Mouse (Mus musculus): Measurements from ENCODE around the gene Pgr.

Pgr gene

DNA sequence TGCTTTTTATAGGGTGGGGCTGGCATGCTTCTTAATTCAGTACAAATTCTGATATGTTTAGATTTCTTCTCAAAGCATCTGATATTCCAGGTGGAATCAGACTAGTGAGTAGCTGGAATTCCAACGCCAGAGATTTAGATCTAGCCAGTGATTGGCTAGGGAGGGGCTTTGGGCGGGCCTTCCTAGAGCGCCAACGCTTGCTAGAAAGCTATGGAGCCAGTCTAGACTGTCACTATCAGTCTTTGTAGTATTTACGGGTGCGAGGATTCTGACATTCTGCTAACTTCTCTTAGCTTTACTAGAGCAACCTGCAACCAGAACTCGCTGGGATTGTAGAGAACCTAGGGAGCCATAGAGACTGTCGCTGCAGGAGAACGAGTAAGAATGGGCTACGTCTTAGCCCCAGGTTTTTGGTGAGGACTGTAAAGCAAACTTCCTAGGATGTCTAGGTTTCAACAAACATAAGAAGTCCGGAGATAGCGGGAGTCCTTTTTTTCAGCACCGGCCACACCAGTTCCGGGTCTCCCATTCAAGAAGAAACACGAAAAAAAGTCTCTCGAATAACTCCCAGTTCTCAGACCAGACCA lies at the start of gene Pgr:
Gene Pgr, plus strand, starts transcription at position 218 of the 587 bp plus-strand sequence.
- peak; percentile 21 to 30 for DNase-seq

DNA sequence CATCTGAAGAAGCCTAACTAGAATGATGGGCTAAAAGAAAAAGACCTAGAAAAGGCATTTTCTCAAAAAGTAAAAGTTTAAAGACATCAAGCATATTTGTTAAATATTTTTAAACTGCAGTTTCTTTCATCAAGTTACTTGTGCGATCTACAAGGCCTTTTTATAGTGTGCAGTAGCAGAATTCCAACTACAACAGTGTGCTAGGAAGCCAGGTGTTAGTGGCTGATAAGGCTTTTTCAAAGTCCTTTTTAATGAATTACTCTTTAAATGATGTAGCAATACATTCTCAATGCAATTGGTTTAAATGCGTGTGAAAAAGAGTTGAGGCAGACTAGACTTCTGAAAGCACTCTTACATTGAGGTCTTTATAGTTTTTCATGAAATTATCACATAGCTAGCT lies 42.2 kb upstream of the Pgr start:
- DNase-seq = no peak

DNA sequence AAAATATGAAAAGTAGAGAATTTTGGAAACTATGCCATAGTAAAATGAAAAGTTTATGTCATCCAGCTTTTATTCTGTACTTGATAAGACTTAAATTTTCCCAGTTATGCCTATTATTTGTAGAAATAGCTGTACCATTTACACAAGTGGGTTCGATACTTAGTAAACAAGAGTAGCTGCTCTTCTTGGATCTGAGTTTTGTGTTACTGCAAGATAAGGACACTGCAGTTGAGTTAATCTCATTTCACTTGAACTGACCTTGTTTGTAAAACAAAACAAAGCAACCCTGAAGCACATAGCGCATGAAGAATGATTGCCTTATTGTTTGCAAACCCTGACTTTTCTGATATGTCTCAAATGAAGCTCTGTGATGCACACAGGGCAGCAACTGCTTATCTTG lies 31.1 kb upstream of the Pgr start:
- no peak for DNase-seq

DNA sequence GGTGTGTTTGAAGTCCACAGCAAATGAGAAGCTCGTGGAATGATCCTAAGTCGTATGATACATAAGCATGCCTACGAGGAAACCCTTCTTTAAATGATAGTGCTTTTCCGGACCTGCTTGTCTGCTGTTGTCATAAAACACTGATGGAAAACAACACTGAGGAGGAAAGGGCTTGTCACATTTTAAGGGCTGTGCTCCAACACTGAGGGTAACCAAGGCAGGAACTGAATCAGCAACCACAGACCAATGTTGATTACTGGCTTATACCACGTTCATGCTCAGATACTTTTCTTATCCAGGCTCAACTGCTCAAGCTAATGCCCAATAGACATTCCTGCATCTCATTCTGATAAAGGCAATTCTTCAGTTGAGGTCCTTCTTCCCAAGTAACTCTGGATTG lies 4.4 kb upstream of the Pgr start:
- DNase-seq = no peak

DNA sequence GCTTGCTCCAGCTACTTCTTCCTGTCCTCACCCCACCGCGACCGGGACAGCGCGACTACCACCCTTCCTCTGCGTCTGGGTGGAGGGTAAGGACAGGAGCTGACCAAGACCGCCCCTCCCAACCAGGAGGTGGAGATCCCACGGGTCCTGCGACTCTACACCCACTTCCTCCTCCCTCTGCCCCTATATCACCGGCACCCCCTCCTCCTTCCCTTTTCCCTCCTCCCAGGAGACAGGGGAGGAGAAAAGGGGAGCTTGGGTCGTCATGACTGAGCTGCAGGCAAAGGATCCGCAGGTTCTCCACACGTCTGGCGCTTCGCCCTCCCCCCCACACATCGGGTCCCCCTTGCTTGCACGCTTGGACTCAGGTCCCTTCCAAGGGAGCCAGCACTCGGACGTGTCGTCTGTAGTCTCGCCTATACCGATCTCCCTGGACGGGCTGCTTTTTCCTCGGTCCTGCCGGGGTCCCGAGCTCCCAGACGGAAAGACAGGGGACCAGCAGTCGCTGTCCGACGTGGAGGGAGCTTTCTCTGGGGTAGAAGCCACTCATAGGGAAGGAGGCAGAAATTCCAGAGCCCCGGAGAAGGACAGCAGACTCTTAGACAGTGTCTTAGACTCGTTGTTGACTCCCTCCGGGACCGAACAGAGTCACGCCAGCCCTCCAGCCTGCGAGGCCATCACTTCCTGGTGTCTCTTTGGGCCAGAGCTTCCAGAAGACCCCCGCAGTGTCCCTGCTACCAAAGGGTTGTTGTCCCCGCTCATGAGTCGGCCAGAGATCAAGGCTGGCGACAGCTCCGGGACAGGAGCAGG lies 775 bp downstream of the Pgr start:
- DNase-seq = peak; percentile 49 to 50

DNA sequence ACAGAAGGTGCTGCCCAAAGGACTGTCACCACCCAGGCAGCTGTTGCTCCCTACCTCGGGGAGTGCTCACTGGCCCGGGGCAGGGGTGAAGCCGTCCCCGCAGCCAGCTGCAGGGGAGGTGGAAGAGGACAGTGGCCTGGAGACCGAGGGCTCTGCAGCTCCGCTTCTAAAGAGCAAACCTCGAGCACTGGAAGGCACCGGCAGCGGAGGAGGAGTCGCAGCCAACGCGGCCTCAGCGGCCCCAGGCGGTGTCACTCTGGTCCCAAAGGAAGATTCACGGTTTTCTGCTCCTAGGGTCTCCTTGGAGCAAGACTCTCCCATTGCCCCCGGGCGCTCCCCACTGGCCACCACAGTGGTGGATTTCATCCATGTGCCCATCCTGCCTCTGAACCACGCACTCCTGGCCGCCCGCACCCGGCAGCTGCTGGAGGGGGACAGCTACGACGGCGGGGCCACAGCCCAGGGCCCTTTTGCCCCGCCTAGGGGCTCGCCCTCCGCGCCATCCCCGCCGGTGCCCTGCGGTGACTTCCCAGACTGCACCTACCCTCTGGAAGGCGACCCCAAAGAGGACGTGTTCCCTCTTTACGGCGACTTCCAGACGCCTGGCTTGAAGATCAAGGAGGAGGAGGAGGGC lies 1.5 kb downstream of the Pgr start:
- DNase-seq = peak in 1 of 2 experiments; percentile 34

DNA sequence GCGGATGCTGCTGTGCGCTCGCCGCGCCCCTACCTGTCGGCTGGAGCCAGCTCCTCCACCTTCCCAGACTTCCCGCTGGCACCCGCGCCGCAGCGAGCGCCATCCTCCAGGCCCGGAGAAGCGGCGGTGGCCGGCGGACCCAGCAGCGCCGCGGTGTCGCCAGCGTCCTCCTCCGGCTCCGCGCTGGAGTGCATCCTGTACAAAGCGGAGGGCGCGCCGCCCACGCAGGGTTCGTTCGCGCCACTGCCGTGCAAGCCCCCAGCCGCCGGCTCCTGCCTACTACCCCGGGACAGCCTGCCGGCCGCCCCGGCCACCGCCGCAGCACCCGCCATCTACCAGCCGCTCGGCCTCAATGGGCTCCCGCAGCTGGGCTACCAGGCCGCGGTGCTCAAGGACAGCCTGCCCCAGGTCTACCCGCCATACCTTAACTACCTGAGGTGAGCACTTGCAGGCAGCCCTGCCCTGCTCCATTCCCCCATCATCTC lies 2.1 kb downstream of the Pgr start:
- peak in 1 of 2 experiments; percentile 44 for DNase-seq

DNA sequence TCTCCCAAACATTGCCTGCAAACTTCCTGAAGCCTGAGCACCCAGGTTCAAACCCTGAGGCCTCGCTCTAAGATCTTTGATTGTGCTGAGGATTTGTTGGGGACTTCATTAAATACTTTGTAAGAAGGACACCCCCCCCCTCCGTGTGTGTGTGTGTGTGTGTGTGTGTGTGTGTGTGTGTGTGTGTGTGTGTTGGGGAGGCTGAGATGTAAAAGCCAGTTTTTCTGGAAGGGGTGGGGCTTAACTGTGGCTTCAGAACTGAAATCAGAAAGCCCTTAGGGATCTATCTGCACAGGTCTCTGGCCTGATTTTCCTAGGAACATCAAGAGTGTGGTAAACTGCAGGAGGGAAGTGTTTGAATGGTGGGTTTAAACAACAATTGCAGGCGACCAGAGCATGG lies 2.6 kb downstream of the Pgr start:
- DNase-seq = no peak

DNA sequence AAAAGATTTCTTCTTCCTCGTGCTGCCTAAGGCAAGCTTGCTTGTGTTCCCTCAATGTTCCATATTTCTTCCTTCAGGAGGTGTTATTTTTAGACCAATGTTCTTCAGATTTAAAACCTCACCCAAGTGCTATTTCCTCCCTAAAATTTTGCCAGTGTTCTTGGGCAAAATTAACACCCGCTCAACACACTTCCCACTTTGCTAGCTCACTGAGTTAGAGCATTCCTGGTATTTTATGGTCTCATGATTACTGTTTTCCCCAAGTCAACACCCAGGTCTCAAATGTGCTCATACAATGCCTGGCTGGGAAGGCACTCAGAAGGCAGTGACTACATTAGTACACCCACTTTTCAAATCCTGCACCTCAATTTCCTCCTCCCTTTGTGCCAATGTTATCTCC lies 27.9 kb downstream of the Pgr start:
- DNase-seq = no peak

DNA sequence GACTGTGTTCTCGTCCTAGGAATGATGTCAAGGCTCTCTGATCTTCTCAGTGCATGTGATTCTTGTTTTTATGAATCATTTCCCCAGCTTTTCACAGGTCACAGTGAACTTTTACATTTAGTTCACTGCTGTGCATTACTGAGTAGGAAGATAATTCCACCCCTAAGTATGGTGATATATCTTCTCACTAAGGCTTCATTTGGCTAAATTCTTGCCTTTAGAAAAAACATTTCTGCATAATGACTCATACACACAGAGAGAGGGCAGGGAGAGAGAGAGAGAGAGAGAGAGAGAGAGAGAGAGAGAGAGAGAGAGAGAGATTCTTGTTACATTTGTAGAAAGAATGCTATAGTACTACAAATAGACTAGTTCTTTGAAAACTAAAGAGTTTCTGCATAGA lies 38.1 kb downstream of the Pgr start:
- no peak for DNase-seq

DNA sequence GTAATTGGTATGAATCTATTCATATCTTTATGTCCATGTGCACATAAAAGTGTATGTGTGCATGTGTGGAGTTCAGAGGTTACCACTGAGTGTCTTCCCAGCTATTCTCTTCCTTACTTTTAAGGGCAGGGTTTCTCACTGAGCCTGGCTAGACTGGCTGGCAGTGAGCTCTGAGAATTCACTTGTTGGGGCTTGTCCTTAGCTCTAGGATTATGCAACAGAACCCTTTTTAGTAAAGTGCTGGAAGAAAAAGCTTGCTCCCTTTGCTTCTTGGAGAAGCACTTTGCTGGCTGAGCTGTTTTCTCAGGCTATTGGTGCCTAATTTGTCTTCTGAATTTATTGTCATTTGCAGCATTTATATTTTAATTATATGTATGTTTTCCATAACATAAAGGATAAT lies 53.7 kb downstream of the Pgr start:
- DNase-seq = no peak

DNA sequence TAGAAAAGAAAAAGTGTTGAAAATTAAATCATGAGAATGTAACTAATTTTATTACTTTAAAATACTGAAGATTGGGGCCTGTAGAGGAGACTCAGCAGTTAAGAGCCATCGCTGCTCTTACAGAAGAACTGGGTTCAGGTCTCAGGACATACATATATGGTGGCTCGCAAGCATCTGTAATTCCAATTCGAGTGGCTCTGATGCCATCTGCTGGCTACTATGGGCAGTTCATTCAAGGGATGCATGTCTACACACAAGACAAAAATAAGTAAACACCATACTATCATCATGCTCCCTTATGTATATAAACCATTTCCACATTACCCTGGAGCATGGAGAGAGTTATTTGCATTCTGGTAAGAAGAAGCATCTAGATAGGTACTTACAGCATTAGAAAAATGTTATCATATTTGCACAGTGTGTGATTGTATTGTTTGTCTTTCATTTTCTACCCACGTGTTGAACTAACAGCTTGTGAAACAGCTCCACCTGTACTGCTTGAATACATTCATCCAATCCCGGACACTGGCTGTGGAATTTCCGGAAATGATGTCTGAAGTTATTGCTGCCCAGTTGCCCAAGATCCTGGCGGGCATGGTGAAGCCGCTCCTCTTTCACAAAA lies 65.0 kb downstream of the Pgr start:
- DNase-seq = peak; percentile 29 to 67

DNA sequence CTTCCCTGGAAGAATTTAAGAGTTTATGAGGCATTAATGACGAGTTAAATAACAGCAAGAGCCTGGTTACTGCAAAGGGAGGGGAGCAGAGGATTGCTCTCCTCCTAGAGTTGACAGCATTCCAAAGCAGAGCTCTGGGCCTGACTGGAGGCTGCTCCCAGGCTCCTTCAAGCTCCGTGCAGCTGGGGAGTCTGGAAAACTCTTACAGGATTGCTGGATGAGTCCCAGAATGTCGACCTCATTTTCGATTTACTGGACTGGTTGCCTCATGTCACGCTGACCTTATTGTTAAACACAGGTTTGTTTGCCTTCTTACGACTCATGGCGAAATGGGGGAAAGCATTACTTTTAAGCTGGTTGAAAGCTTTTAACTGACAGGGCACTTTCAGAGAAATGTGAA lies 70.6 kb downstream of the Pgr start:
- DNase-seq = no peak

DNA sequence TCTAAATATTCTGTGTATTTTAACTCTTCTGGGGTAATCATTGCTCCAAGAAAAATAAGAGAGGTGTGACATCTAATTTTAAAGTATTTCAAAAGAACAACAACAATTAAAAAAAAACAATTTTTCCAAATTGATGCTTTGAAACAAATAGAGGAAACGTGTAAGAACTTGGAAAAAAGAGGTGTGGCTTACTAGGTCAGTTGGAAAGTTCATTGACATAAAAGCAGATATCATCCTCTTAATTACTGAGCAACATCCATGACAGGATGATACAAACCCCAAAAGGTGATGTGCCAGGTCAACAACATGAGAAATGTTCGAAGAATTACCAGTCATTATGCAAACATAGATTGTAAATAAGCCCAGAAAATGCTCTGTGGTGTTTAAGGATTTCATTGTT lies 71.9 kb downstream of the Pgr start, which contains the start of gene Gm16485:
Gene Gm16485, plus strand, starts transcription at position 301 of the 400 bp plus-strand sequence.
- no peak for DNase-seq

DNA sequence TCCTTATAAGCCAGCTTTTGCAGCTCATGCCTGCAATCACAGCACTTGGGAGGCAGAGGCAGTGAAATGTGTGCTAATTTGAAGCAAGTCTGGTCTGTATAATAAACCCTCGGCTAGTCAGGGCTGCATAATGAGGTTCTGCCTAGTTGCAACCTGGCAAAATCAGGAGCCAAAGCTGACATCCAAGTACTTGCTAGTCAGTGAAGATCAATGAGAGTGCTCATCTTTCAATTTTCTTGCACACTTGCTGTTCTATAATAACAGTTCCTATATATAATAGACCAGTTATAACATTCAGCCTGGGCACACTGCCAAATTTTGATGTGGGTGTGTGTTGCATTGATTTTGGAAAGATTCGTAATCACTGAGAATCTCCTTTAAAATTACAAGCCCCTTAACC lies 78.1 kb downstream of the Pgr start:
- DNase-seq = no peak

DNA sequence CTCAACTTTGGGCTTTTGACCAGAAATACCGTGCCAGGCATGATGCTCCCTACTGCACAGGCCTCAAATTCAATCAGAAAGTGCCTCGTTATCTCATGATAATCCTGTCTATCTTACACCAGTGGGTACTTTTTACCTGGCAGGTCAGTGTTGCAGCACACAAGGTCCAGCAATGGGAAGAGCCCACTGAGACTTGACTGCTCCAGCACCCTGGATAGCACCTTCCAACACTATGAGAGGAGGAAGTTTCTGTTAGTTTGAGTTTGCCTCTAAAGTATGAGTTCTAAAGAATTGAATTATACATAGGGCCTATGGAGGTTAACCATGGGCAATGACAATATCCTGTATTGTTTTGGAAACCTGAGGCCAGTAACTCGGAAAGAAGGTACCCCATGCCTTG lies 82.7 kb downstream of the Pgr start:
- DNase-seq = no peak

DNA sequence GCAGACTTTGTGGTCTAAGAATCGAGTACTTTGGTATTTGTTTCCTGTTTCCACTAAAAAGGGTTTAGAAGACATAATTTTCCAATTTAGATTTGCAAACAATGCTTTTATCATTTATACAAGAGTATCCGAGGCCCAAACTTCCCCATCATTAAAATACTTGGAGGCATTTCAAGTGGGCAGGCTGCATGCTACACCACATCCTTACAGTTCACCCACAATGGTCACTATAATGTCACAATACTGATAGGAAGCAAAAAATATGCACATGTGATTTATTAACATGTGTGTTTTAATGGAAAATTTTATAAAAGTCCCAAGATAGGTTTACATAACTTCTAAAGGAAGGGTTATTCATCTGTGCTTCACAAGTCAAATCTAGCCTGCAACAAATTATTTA lies 96.9 kb downstream of the Pgr start:
- DNase-seq = no peak

DNA sequence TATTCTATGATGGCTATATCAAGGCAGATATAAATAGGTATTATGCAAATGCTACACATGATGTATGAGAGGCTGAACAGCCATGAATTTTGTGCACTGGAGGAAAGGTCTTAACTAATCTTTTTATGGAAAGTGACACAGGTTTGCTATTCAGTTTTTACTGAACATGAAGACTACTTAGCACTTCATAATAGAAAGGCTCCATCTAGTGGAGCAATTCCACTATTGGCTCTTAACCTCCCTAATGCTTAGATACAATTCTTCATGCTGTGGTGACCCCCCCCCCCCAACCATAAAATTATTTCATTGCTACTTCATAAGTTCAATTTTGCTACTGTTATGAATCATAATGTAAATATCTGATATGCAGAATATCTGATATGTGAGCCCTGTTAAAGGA lies 101.5 kb downstream of the Pgr start:
- no peak for DNase-seq

DNA sequence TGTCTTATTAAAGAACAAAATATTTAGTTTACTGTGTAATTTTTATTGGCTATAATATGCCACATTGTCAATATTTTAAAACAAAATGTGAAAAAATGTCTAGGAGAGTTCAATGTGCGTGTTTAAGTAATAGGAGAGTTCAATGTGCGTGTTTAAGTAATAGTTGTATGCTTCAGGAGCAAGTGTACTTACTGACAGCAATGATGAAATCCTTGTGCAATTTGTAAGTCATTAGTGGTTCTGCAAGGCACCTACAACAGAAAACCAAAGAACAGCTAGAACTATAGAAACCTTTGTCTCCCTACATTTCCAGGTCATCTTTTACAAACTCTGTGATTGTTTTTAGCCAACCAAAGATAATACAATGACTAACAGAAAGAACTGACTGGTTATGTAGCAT lies 115.5 kb downstream of the Pgr start:
- no peak for DNase-seq
